ENCODE assay signal across 10 mouse cellular contexts in genomic region chr12:56414861-56415765, GRCm38 (mm10).
DNase-seq lines count a peak whose midpoint lies in the region; ATAC-seq and TF ChIP-seq lines count a peak whose summit lies in the region.
"Had no signal": no experiment of that assay in that cellular context is flagged by ENCODE, and none has a peak within 500 bp of the region (broad histone marks: within the 10 kb centered on the region; RNA-seq: fewer than 3 reads in every experiment).

No protein-coding gene starts in this region.

- TF ChIP-seq CTCF in intestine, postnatal 0 days (IDR thresholded peaks at IDR 0.05; ENCODE audit: low read depth), result no peak

- peak; percentile 60 to 64 for DNase-seq in heart, adult 18-20 months
- DNase-seq in heart, embryonic 10.5 days (ENCODE audit: low spot score), result no peak
- peak; percentile 70 for DNase-seq in adrenal gland, postnatal 25 days
- peak; percentile 8 to 17 for DNase-seq in frontal cortex, postnatal 14 days (ENCODE audit: low spot score in 2 of 2)
- peak; percentile 54 to 84 for DNase-seq in layer of hippocampus, postnatal 14 days (ENCODE audit: low spot score in 2 of 2)
- DNase-seq in right cerebral cortex, adult 18-20 months, result peak; percentile 21
- DNase-seq in spleen, postnatal 36 days (ENCODE audit: low spot score in 2 of 2), result no peak

- 68% methylated on average over 8 of the region's 8 CpGs for WGBS in heart, embryonic 10.5 days
- 61% methylated on average over 8 of the region's 8 CpGs for WGBS in intestine, postnatal 0 days

- no peaks in the 10 kb centered on the region for H3K4me1 ChIP-seq in heart, embryonic 10.5 days
- H3K4me1 ChIP-seq in intestine, postnatal 0 days (replicated peaks; ENCODE audit: control insufficient read depth, insufficient read depth, low read length), result no peaks in the 10 kb centered on the region
- H3K4me1 ChIP-seq: limb, embryonic 12.5 days had no signal

- H3K4me2 ChIP-seq in intestine, postnatal 0 days (replicated peaks; ENCODE audit: low read depth), result no peak overlapping the region
- H3K4me2 ChIP-seq: limb, embryonic 12.5 days had no signal

- no peaks in the 10 kb centered on the region for H3K36me3 ChIP-seq in heart, embryonic 10.5 days
- H3K36me3 ChIP-seq in intestine, postnatal 0 days (ENCODE audit: control insufficient read depth, insufficient read depth), result no peaks in the 10 kb centered on the region
- H3K36me3 ChIP-seq: limb, embryonic 12.5 days had no signal

- H3K27ac ChIP-seq in heart, embryonic 10.5 days, result no peak overlapping the region
- no peak overlapping the region for H3K27ac ChIP-seq in intestine, postnatal 0 days (ENCODE audit: low read depth, low read length)
- H3K27ac ChIP-seq: limb, embryonic 12.5 days had no signal

- no peaks in the 10 kb centered on the region for H3K9me3 ChIP-seq in heart, embryonic 10.5 days
- no peaks in the 10 kb centered on the region for H3K9me3 ChIP-seq in intestine, postnatal 0 days (ENCODE audit: control insufficient read depth)
- H3K9me3 ChIP-seq: limb, embryonic 12.5 days had no signal

- H3K4me3 ChIP-seq in heart, embryonic 10.5 days, result no peak overlapping the region
- no peak overlapping the region for H3K4me3 ChIP-seq in intestine, postnatal 0 days (ENCODE audit: low read depth, low read length)
- H3K4me3 ChIP-seq: limb, embryonic 12.5 days had no signal

- H3K27me3 ChIP-seq in heart, embryonic 10.5 days (ENCODE audit: insufficient read depth, poor library complexity, severe bottlenecking), result no peaks in the 10 kb centered on the region
- no peaks in the 10 kb centered on the region for H3K27me3 ChIP-seq in intestine, postnatal 0 days (replicated peaks; ENCODE audit: control insufficient read depth, insufficient read depth, low read length)
- H3K27me3 ChIP-seq: CH12.LX; limb, embryonic 12.5 days had no signal

- no peak overlapping the region for H3K9ac ChIP-seq in intestine, postnatal 0 days (ENCODE audit: low read depth, low read length)
- H3K9ac ChIP-seq: limb, embryonic 12.5 days had no signal

- no peak for ATAC-seq in intestine, postnatal 0 days

Comparison
In these comparisons a context has a peak if more than half of its experiments do, and no peak if none do; other contexts are left out.
1. DNase-seq: peak in heart, adult 18-20 months (2 of 2), adrenal gland, postnatal 25 days (single experiment), frontal cortex, postnatal 14 days (2 of 2), layer of hippocampus, postnatal 14 days (2 of 2) and right cerebral cortex, adult 18-20 months (single experiment); none in heart, embryonic 10.5 days (single experiment) and spleen, postnatal 36 days (0 of 2).